Mouse (Mus musculus): ENCODE data around the gene Xlr3c.
"Not testable (repeated sequence)": the region's sequence is repeated elsewhere in the genome, so short reads cannot be mapped to it uniquely, and the experiment has no call there.

Gene Xlr3c

DNA sequence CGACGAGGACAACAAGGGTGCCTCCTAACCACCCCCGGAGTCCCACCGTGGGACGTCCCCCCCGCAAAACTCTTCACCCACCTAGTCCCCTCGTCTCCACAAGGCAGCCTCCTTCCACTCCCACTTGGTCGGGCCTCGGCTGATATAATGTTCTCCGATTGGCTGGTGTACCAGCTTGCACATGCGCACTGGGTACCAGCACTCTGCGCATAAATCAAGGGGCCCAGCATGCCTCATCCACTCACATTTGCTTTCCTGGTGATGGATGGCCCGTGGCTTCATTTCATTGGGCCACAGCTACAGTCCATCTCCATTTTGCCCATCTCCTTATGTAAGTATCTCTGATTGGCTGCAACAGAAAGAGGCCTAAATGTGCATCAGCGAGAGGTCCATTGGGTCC is at the start of gene Xlr3c:
Xlr3c (minus strand) TSS at position 121 of the 400 bp plus-strand sequence.
- CTCF ChIA-PET: not testable (repeated sequence)

DNA sequence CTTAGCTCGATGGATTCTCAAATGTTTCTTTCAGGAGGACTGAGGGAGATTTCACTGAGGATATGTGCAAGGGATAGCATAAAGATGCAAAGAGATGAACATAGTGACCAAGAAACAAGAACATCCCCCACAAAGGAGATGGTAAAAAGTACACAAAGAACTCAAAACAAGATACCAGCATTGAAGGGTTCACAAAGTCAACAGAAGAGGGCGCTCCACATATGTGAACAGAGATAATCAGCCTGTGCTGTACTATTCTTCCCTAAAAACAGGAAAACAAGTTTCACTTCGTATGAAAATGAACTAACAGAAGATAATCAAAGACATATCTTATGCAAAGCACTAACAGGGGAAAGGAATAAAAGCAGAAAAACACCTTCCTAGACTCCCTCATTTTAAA is 47.3 kb upstream of the Xlr3c start:
- CTCF ChIA-PET: no interaction called here

DNA sequence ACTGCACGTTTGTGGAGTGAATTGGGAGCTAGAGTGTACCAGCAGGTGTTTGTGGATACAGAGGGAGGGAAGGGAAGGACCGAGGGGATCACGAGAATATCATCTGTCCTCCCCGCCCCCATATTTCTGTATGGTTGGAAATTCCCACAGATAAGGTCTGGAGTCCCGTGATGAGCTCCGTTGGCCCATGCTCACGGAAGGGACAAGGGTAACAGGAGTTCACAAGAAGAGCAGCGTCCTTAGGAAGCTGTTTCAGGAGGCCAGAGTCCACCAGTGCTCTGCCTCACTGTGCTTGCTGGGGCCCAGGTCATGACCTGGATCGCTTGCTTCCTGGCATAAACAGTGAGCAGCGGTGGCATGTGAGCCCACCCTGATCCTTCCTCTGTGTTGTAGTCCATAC is 30.6 kb upstream of the Xlr3c start:
- CTCF ChIA-PET: not testable (repeated sequence)

DNA sequence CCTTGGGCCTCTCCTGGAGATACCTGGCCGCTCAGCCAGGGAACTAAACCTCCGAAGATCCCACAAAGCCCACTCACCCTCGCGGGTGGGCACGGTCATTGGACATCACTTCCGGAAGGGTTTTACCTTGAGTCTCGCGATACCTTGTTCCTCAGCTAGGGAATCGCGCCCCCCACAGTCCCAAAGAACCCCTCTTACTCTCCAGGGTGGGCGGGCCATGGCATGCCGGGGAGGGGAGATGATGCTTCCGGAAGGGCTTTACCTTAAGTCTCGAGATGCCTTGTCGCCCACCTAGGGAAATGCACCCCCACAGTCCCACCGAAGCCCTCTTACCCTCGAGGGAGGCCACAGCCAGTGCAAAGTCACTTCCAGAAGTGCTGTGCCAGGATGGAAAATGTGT is 27.7 kb upstream of the Xlr3c start, which contains the start of the genes Xlr5a and Xlr5c:
Xlr5a (minus strand) TSS at position 101 of the 400 bp plus-strand sequence.
Xlr5c (minus strand) TSS at position 101 of the 400 bp plus-strand sequence.
- CTCF ChIA-PET: not testable (repeated sequence)

DNA sequence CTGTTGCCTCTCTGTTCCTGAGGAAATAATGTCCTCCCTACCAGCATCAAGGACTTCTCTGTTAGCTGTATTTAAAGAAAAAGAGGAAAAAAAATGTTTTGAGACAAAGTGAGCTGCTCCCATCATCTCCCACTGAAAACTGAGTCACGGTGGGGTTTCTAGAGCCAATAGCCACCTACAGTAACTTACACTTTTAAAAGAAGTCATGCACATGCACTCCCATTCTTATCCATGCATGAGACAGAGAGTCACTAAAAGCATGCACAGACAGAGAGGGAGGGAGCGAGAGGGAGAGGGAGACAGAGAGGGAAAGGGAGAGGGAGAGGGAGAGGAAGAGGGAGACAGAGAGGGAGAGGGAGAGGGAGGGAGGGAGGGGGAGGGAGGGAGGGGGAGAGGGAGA is 2.8 kb downstream of the Xlr3c start:
- CTCF ChIA-PET: not testable (repeated sequence)

DNA sequence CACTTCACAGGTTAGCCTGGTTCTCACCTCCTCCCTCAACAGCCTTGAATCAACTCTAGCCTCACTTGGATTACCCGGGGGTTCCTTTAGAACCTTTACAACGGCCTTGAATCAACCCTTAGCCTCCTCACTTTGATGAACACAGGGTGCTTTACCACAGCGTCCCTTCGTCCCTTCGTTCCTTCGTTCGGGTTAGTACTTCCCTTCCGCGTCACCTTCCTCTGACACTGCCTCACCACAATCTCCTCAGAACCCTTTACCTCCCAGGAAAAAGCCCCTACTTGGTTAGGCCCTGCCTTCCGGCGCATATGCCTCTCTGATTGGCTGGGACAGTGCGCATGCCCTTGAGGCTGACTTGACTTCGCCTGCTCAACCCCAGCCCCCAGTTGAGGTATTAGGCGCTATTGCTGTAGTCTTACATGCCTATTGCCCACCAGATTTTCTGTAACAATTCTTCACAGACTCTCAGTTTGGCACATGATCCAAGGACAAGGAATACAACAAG is 22.3 kb downstream of the Xlr3c start, which contains the start of gene Xlr4c:
Xlr4c (minus strand) TSS at position 310 of the 505 bp plus-strand sequence.
- CTCF ChIA-PET: not testable (repeated sequence)

DNA sequence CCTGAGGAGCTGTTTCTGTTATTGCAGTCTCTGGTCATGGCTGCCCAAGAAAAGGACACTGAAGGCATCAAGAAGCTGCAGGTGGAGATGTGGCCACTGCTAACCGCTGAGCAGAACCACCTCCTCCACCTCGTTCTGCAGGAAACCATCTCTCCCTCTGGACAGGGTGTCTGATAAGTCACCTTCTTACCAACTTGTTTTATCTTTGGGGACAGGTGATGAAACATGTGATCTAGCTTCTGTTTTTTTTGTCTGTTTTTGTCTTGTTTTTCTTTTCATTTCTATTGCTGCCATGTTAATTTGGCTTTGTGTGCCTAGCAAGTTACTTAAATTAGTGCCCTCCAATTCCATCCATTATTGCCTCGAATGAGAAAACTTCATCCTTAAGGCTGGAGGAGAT is 35.9 kb downstream of the Xlr3c start:
- CTCF ChIA-PET: no interaction called here

DNA sequence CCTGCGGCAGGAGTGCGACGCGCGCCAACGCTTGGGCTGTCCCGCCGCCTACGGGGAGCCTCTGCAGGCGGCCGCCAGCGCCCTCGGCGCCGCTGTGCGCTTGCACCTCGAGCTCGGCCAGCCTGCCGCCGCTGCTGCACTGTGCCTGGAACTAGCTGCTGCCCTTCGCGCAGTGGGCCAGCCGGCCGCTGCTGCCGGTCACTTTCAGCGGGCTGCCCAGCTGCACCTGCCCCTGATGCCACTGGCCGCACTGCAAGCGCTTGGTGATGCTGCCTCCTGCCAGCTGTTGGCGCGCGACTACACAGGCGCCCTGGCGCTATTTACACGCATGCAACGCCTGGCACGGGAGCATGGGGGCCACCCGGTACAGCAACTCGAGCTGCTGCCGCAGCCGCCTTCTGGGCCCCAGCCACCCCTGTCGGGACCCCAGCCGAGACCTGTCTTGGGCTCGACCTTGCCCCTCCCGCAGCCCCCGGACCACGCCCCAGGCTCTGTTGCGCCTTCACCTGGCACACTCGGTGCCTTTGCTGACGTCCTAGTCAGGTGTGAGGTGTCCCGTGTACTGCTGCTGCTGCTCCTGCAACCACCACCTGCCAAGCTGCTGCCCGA is 36.5 kb downstream of the Xlr3c start:
- CTCF ChIA-PET: no interaction called here

DNA sequence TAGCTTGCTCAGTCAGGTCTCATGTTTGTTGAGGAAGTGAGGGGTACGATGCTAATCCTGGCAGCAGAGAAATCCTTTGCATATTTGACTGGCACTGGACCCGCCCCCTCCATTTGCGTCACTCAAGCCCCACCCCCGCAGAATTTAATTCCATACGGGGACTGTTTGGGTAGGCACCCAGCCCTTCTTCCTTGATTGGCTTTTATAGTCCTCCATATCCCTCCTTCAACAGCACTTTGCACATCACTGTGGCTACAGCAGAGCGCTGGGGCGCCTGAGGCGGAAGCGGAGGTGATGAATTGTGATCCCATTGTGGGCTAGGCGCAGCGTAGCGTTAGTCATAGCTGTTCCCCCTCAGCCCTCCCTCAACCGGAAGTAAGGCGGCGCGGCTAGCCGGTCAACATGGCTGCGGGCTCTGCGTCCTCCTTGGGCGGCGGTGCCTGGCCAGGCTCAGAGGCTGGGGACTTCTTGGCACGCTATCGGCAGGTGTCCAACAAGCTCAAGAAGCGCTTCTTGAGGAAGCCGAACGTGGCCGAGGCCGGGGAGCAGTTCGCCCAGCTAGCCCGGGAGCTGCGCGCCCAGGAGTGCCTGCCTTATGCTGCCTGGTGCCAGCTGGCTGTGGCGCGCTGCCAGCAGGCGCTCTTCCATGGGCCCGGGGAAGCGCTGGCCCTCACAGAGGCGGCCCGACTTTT is 37.1 kb downstream of the Xlr3c start, which contains the start of gene F8a:
F8a (plus strand) TSS at position 378 of the 692 bp plus-strand sequence.
- CTCF ChIA-PET: no interaction called here

DNA sequence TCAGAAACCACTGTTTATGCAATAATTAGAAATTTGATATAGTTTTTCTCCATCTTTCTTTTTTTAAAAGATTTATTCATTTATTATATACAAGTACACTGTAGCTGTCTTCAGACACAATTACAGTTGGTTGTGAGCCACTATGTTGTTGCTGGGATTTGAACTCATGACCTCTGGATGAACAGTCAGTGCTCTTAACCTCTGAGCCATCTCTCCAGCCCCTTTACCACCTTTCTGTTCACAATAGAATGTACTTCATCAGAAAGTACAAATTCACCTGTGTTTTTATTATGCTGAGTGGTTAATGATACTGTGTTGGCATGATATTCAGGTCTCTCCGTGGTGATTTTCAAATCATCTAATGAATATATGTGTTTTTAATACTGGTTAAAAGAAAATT is 39.8 kb downstream of the Xlr3c start:
- CTCF ChIA-PET: no interaction called here

DNA sequence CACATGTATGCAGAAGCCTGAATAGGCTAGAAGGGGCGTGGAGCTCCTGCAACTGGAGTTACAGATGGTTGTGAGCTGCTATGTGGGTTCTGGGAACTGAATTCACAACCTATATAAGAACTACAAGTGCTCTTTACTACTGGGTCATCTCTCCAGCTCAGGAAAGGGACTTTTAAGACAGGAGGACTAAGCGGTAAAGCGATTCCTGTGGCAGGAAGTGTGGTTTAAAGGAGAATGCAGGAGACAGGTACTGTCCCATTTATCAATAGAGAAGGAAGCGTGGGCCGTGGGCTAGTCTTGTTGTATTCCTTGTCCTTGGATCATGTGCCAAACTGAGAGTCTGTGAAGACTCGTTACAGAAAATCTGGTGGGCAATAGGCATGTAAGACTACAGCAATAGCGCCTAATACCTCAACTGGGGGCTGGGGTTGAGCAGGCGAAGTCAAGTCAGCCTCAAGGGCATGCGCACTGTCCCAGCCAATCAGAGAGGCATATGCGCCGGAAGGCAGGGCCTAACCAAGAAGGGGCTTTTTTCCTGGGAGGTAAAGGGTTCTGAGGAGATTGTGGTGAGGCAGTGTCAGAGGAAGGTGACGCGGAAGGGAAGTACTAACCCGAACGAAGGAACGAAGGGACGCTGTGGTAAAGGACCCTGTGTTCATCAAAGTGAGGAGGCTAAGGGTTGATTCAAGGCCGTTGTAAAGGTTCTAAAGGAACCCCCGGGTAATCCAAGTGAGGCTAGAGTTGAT is 51.2 kb downstream of the Xlr3c start, which contains the start of gene Xlr4b:
Xlr4b (plus strand) TSS at position 515 of the 746 bp plus-strand sequence.
- CTCF ChIA-PET: not testable (repeated sequence)
